Mouse (Mus musculus) spleen, adult 2 months (tissue): Measurements from ENCODE around the gene Btbd16.

Experiments used
- CTCF ChIP-seq: fragments of 200-500 bp; IDR thresholded peaks from 2 replicates; pipeline ENCODE4 v1.5.1; 2011; ENCODE audit warnings: mild to moderate bottlenecking, inconsistent platforms; ENCODE audit not compliant: insufficient read depth, insufficient read length, insufficient replicate concordance; ENCODE audit errors: extremely low read depth
- POLR2A ChIP-seq: fragments of 200-500 bp; IDR thresholded peaks from 2 replicates; pipeline ENCODE4 v1.6.1; 2011; ENCODE audit warnings: low read depth, low read length, inconsistent platforms

- TF ChIP-seq CTCF (no peak), POLR2A (no peak)
Measured at GRCm38 (mm10) chr7:130808694-130809093, 34.8 kb downstream of the Btbd16 start.
